Mouse (Mus musculus) brown adipose tissue, adult 24 weeks (tissue): ENCODE results near the gene Prss38. TPM values are rescaled to one million over a fixed set of nuclear protein-coding genes. Genes with fewer than 3 reads are reported as not detected.

Experiments
- polyA plus RNA-seq: library from polyadenylated mRNA; stranded (reverse); fragments of >200 nt; gene quantifications from 2 replicates; pipeline ENCODE4 v1.2.4, GENCODE M21; 2012; ENCODE audit not compliant: missing spikeins, insufficient read depth, insufficient read length

Gene Prss38
- polyA plus RNA-seq, 1 experiment: not detected

Other genes starting within 250 kb of the Prss38 start
- 2.4 and 7.2 TPM in 2 replicates for gene Obscn, start 239.3 kb downstream of the Prss38 start, polyA plus RNA-seq
- gene Iba57, start 211.9 kb downstream of the Prss38 start, polyA plus RNA-seq: 9.8 and 10.4 TPM in 2 replicates
- not detected in 2 replicates for gene Gjc2, start 192.4 kb downstream of the Prss38 start, polyA plus RNA-seq
- 89.3 and 122 TPM in 2 replicates for gene Guk1, start 183.4 kb downstream of the Prss38 start, polyA plus RNA-seq
- 118 and 139 TPM in 2 replicates for gene Mrpl55, start 173.2 kb downstream of the Prss38 start, polyA plus RNA-seq
- 5.6 and 11.0 TPM in 2 replicates for gene 2310033P09Rik, start 167.3 kb downstream of the Prss38 start, polyA plus RNA-seq
- 211 and 220 TPM in 2 replicates for gene Arf1, start 147.4 kb downstream of the Prss38 start, polyA plus RNA-seq
- gene Wnt3a, start 84.9 kb downstream of the Prss38 start, polyA plus RNA-seq: not detected in 2 replicates
- 0.33 and 0.40 TPM in 2 replicates for gene Wnt9a, start 68.7 kb downstream of the Prss38 start, polyA plus RNA-seq
- 2.7 and 3.1 TPM in 2 replicates for gene Jmjd4, start 74.4 kb upstream of the Prss38 start, polyA plus RNA-seq
- 21.4 and 22.5 TPM in 2 replicates for gene Snap47, start 75.5 kb upstream of the Prss38 start, polyA plus RNA-seq
- 2.5 and 3.3 TPM in 2 replicates for gene Zfp867, start 96.8 kb upstream of the Prss38 start, polyA plus RNA-seq
- gene Zkscan17, start 151.1 kb upstream of the Prss38 start, polyA plus RNA-seq: 3.1 and 3.9 TPM in 2 replicates
- gene Nlrp3, start 165.9 kb upstream of the Prss38 start, polyA plus RNA-seq: 0.38 TPM in 1 of 2 replicates, not detected in the other
- not detected in 2 replicates for gene Olfr222, start 200.6 kb upstream of the Prss38 start, polyA plus RNA-seq
- not detected in 2 replicates for gene Olfr223, start 217.6 kb upstream of the Prss38 start, polyA plus RNA-seq